Mouse (Mus musculus): Measurements from ENCODE around the gene Gm20390.
A peak's percentile ranks its signal among the peaks of the same experiment; 100 is the strongest.

Gm20390 gene

DNA sequence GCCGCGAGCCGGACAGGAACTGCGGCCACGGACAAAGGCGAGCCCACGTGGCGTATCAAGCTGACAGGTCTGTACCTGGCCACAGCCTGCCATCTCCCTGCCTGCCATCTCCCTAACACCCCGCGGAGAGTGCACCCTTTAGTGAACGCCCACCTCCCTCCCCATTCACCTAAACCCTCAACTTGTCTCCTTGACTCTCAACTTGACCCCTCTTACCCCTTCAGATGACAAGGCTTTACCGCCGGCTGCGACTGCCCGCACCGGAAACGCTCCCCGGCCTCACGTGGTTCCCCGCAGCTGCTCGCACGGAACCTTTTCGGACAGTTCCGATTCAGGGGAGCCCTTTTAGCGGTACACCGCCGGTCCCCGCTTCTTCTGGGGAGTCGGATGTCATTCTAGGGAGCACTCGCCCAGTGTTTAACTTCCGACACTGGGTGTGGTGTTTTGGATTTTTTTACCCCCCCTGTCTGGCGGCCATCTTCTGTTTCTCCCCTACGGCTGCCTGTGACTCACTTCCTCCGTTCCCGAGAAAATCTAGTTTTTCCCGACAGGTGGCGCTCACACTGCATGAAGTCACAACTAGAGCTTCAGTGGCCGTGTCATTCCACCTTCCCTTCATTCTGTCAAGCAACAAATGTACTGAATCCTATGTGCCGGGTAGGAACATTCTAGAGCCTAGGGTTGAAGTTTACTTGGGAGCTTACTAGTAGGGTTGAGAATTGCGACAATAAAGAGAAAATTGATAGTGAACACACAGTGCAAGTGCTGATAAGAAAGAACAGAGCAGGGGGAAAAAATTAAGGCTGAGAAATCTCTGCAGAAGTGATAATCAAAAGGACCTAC, at the start of gene Gm20390, which contains the start of gene Nme1:
Gene Gm20390 (minus strand): TSS at position 289 of the 843 bp plus-strand sequence.
Gene Nme1 (minus strand): TSS at position 517 of the 843 bp plus-strand sequence.
- peak; percentile 99 to 100 for DNase-seq (ENCODE audit: low spot score in 2 of 2)

GRCm38 (mm10) chr11:94003346-94003745, 35.3 kb upstream of the Gm20390 start:
- no peak for DNase-seq (ENCODE audit: low spot score in 2 of 2)

DNA sequence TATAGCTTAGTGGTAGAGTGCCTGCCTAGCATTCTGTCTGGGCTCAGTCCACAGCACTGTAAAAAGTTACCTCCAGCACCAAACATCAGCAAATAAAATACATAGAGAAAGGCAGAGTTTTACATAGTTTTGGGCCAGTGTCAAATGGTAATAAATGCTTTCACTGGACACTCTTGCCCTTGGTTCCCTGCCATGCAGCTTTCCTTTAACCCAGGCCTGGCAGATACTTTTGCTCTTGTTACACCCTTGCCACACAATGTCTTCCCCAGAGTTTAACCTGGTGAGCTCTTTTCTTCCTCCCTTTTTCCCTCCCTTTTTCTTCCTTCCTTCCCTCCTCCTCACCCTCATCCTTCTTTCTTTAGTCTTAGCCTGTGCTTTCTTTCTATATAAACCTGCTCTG, 31.2 kb upstream of the Gm20390 start:
- no peak for DNase-seq (ENCODE audit: low spot score in 2 of 2)

DNA sequence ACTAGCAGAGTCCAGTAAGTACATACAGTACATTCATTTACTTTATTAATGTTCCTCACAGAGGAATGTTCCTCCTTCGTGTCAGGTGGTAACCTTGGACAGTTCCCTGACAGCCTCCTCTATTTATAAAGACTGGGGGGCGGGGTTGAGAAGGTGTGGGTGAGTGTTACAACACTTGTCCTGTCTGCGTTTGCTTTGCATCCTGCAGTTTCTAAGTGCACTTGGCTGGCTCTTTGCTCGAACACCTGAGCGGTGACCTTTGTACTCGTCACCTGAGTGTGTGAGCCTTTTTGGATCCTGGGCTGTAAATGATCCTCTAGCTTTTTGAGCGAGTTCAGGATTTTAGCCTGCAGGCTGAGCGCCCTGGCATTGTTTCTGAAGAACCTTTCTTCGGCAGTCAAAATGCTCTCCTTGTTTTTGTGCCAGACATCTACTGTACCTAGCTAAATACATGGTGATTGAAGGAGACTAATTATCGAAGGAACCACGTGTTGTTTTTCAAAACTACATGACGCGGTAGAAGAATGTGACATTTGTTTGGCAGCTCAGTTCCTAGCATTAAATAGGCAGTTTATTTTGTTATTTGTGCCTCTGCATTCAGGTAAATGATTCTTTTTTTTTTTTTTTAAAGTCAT, 29.2 kb upstream of the Gm20390 start:
- DNase-seq (ENCODE audit: low spot score in 2 of 2) = peak in 1 of 2 experiments; percentile 21

DNA sequence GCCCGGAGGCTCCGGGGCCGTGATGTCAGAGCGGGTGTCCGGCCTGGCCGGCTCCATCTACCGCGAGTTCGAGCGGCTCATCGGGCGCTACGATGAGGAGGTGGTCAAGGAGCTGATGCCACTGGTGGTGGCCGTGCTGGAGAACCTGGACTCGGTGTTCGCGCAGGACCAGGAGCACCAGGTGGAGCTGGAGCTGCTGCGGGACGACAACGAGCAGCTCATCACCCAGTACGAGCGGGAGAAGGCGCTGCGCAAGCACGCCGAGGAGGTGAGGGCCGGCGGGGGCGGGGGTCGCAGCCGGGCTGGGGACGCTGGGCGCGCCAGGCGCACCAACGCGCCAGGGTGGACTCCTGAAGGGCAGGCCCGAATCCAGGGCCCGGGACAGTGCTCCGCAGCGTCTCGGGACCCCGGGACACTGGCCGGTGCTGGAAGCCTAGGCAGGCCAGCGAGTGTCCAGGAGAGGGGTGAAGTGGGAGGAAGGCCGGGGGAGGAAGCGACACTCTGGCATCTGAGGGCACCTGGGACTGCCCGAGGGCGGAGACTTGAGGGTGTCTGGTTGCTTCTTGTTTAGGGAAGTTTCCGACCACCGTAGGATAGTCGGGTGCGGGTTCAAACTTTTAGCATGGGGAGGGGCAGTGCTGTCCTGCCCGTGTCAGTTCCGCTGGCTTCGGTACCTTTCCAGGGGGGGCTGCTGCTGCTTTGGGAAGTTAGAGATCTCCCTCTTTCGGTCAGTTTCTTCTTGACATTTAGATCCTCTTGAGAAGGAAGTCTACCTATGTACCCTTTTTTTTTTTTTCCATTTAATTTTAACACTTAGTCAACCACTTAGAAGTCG, 28.4 kb upstream of the Gm20390 start:
- peak; percentile 21 to 31 for DNase-seq (ENCODE audit: low spot score in 2 of 2)

DNA sequence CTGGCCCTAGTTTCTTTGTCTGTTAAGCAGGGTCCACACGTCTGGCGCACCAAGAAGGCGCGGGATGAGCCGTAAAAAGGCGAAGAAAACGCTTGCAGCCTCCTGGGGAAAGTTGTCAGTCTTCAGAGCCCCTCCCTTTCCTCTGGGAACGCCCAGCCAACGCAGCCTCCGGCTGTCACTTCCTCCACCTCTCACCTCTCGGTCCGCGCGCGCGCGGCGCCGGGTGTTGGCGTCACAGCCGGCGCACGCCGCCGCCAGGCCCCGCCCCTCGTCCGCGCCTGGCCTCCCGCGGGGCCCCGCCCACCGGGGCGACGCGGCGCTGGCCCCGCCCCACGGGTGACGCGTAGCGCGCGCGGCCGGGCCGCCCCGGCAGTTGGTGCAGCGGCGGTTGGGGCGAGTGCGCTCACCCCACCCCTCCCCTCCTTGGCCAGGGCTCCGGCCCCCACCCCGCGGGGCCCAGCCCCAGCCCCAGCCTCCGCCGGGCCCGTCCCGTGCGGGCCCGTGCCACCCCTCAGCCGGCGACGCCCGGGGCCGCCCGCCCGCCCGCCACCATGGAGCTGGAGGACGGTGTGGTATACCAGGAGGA, 27.7 kb upstream of the Gm20390 start, which contains the start of gene Spag9:
Gene Spag9 (plus strand): TSS at position 372 of the 586 bp plus-strand sequence.
- DNase-seq (ENCODE audit: low spot score in 2 of 2) = peak; percentile 83 to 90

DNA sequence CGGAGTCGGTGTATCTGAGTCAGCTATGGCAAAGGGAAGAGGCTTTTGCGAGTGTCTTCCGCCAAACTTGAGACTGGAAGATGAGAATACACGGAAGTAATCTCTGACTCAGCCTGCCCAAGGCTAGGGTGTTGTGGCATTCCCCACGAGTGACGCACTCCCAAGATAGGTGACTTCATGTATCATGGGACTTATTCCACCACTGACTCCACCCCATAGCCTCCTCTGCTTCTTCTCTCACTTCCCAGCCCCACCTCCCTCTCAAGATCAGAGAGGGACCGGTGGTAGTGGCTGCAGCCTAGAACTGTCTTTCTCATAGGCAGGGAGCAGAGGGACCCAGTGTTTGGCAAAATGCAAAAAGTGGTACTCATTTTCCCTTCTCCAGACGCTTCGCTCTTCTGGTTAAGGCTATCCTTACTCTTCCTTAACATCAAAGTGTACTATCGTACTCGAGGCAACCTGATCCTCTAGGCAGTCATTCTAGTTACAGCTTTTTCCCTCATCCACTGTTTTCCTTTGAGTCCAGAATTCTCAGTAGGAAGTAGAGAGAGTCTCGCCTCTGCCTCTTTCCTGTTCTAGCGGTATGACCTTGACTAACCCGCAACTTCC, 27.1 kb upstream of the Gm20390 start:
- peak; percentile 82 to 84 for DNase-seq (ENCODE audit: low spot score in 2 of 2)

GRCm38 (mm10) chr11:93994531-93994930, 26.4 kb upstream of the Gm20390 start:
- no peak for DNase-seq (ENCODE audit: low spot score in 2 of 2)

- DNase-seq (ENCODE audit: low spot score in 2 of 2) = no peak
Measured at GRCm38 (mm10) chr11:93988328-93989062, 20.4 kb upstream of the Gm20390 start.

DNA sequence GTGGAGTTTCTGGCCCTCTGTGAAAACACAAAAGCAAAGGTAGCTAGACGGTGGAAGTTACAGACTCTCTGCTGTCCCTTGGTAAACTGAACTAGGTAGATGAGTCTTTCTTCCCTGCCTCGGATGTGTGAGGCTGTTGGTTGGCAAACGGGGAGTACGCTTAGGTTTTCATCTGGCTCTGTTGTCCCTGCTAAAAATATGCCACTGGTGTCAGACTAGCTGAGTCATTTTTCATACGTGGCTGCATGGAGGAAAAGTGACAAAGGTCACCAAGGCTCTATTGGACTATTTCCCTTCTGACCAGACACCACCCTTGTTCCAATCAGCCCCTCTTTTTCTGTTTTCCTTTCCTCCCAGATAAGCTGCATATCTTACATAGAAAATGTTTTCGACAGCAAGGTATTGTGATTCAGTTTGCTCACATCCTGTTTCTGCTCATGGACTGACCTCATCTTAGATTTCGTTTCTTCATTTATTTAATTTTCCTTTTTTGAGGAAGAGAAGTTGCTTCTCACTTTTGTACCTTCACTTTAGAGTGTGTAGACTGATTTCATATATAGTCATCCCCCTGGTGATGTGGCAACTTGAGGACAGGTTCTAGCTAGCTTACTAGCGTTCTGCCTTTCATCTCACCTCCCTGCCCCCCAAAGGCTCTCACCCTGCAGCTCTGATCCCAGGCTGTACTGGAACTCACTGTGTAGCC, 19.7 kb upstream of the Gm20390 start:
- DNase-seq (ENCODE audit: low spot score in 2 of 2) = no peak

DNA sequence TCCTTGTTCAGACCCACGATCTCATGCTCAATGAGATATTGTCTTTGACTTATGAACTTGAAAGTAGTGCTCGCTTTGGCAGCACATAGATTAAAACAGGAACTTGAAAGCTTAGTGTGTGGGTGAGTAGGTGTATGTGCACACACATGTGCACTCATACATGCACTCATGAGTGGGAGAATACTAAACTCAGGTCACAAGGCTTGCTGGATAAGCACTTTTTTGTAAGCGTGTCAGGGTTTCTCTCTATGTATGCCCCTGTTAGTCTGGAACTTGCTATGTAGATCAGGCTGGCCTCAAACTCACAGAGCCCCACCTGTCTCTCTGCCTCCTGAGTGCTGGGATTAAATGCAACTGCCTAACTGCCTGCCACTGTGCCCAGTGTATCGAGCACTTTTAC, 18.9 kb upstream of the Gm20390 start:
- DNase-seq (ENCODE audit: low spot score in 2 of 2) = no peak

DNA sequence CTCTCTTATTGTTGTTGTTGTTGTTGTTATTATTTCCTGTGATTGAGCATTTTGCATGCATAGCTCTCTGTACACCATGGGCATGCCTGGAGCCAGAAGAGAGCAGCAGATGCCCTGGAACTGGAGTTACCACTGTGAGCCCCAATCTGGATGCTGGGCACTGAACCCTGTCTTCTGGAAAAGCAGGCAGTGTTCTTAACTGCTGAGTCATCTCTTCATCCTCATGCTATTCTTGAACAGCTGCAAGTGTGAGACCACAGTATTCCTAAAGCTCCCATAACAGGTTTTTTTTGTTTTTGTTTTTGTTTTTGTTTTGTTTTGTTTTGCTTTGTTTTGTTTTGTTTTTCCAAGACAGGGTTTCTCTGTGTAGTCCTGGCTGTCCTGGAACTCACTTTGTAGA, 18.2 kb upstream of the Gm20390 start:
- no peak for DNase-seq (ENCODE audit: low spot score in 2 of 2)

- no peak for DNase-seq (ENCODE audit: low spot score in 2 of 2)
Measured at GRCm38 (mm10) chr11:93985265-93985664, 17.2 kb upstream of the Gm20390 start.

DNA sequence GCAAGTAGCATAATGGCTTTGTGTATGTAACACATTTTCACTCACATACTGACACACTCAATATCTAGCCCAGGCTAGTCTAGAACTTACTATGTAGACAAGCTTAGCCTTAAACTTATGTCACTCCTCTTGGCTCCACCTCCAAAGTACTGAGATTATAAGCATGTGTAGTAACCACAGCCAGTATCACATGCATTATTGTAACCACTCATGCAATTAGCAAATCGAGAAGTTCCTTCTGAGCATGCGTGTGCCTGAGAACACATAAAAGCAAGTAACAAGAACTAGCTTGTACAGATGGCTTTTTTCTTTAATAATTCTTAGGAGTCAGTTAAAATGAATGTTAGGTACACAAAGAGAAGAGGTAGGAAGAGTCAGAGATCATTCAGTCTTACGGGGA, 16.5 kb upstream of the Gm20390 start:
- DNase-seq (ENCODE audit: low spot score in 2 of 2) = no peak

DNA sequence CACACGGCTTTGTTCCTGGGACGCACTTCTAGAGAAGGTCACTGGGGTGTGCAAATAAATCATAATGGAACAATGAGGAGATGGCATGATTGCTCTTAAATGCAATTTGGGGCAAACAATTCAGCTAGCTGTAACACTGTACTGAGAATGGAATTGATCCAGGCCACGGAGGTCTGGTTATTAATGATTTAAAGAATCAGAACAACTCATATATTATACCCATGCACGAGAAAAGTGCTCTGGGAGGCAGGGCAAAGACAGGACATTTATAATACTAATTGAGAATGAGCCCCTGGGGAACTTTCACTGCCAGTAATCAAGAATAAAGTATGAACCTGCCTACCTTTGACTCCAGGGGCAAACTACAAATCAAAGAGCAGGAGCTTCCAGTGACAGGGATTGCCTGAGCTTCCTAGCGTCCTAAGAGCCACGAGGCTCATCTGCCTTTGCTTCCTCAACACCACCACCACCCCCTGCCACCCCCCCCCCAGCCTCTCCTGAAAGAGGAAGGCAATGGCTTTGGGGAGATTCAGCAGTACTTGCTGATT, 11.5 kb upstream of the Gm20390 start:
- DNase-seq (ENCODE audit: low spot score in 2 of 2) = no peak

- DNase-seq (ENCODE audit: low spot score in 2 of 2) = no peak
Measured at GRCm38 (mm10) chr11:93972951-93973350, 4.9 kb upstream of the Gm20390 start.

GRCm38 (mm10) chr11:93969799-93970198, 1.7 kb upstream of the Gm20390 start:
- DNase-seq (ENCODE audit: low spot score in 2 of 2) = no peak

DNA sequence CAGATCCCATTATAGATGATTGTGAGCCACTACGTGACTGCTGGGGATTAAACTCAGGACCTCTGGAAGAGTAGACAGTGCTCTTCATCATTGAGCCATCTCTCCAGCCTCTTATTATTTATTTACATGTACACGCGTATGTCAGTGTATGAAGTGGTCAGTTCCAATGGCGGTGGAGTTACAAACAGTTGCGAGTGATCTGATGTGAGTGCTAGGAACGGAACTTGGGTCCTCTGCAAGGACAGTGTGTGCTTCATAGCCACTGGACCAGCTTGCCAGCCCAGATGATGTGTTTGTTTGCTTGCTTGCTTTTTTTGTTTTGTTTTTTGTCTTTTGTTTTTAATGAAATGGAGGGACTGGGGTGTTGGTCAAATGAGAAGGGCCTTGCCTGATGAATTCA, 1.1 kb upstream of the Gm20390 start:
- no peak for DNase-seq (ENCODE audit: low spot score in 2 of 2)

- DNase-seq (ENCODE audit: low spot score in 2 of 2) = no peak
Measured at GRCm38 (mm10) chr11:93968848-93969128, 695 bp upstream of the Gm20390 start.

GRCm38 (mm10) chr11:93967381-93967780, 712 bp downstream of the Gm20390 start:
- no peak for DNase-seq (ENCODE audit: low spot score in 2 of 2)
